Mouse (Mus musculus) MN1 (cell line): ENCODE results near the gene Rad54l2.
A peak's percentile ranks its signal among the peaks of the same experiment; 100 is the strongest.

Experiments
- DNase-seq: peaks from one replicate; pipeline ENCODE4 v3.0.0-alpha.2; 2016; ENCODE audit warnings: low spot score

Gene Rad54l2

DNA sequence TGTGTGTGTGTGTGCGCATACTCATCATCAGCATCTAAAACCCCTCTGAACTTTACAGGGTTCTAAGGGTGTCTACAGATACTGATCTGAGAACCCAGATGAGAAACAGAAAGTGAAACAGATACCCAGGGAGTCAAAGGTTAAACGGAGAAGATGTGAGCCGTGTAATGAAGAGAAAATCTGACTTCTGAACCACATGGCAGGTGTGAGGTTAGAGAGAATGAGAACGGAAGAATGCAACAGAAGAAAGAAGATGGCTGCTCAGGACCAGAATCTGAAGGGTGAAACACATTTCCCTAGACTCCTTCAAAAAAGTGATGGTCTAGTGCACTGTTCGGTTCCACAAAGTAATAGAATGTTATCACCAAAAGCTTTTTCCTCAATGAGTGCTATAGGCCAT lies 36.9 kb downstream of the Rad54l2 start:
- no peak for DNase-seq

DNA sequence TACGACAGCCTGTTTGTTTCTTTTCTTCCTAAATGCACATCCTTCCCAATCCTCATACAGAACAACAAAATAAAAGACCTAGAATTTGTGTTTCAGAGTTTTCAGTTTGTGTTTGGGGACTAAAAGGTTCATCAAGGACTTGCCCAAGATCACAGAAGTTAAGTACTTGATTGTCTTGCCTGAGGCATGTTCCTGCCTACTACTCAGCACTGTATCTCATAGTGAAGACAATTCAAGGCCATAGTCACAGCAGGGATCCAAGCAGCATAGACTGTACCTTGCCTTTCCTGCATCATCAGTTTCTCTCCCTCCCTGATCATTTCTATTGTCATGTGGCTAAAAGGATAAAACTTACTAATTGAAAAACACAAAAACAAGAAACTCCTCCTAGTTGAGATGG lies 49.0 kb downstream of the Rad54l2 start:
- DNase-seq: no peak

DNA sequence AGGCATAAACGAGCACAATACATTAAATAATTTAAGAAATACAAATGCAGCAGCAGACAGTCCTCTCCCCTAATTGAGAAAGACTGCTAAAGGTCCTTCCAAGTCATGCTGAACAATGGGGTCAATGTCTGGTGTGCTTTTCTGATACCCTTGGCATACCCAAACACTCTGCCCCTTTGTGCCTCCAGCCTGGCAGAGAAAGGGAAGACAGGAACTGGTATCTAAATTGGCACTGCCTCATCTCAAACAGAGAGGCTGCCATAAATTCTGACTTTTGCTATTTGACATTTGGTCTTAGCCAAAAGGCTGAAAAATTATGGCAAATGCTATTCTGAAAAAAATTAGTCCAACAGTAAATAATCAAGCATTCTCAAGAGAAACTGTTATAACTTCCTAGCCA lies 49.9 kb downstream of the Rad54l2 start:
- no peak for DNase-seq

DNA sequence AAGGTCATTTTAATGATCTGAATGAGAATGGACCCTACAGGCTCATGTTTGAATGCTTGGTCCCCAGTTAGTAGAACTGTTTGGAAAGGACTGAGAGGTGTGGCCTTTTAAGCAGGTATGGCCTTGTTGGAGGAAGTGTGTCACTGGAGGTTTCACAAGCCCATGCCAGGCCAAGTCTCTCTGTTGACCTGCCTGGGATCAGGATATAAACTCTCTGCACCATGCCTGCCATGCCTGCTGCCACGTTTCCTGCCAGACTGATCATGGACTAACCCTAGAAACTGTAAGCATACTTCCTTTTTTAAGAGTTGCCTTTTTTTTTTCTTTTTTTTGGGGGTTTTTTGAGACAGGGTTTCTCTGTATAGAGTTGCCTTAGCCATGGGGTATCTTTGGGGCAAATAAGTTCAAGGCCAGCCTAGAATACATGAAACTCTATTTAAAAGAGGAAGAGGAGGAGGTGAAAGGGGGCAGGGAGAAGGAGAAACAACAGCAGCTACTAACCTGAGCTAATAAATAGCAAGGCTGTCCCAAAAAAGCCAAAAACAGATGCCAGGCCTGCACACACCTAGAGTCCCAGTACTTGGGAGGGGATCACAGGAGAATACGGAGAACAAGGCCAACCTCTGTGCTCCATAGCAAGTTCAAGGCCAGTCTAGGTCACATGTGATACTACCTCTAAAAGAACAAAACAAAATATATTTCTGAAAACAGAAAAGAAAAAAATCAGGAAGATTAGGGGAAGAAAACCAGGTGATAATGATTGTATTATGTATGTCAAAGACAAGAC lies 50.6 kb downstream of the Rad54l2 start:
- DNase-seq: no peak

DNA sequence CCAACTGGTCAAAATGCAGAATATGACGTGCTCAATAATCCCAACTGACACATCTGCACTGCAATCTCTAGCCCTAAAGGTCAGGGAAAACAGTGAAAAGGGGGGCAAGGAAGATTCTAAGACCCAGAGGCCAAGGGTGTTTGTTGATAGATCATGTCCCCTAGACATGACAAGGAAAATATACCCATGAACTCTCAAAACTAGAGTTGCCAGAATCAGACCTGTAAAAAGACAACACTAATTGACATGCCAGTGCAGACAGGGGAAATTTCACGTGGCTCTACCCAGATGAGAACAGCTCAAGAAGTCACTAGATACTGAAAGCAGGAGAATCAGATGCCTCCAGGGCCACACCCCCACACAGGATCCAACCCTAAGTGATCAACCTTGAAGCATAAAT lies 55.3 kb downstream of the Rad54l2 start:
- no peak for DNase-seq

DNA sequence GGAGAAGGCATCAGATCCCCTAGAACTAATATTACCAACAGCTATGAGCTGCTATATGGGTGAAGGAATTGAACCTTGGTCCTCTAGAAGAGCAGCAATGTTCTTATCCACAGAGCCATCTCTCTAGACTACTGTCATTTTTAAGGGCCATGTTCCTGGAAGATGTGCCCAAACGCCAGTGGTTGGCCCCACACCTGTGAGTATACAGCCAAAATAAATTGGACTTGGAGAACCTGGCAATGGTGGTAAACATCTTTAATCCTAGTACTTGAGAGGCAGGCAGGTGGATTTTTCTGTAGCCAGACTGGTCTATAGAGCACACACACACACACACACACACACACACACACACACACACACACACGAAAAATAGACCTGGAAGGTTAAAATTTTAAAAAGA lies 59.6 kb downstream of the Rad54l2 start:
- DNase-seq: no peak

DNA sequence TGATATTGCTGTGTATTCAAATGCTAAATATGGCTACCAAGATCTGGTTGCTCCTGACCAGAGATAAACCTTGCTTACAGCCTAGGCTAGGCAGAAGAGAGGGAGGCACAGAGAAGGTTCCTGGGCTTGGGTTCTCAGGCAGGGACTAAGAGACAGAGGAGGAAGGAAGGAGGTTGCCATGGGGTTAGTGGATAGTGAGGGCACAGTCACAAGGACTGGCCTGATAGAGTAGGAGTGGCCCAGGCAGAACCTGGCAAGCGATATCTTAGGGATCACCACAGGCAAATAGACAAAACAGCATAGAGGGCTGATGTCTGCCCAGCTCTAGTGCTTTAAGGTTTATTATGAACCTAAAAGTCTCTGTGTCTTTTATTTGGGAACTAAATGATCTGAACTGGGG lies 62.1 kb downstream of the Rad54l2 start:
- no peak for DNase-seq

DNA sequence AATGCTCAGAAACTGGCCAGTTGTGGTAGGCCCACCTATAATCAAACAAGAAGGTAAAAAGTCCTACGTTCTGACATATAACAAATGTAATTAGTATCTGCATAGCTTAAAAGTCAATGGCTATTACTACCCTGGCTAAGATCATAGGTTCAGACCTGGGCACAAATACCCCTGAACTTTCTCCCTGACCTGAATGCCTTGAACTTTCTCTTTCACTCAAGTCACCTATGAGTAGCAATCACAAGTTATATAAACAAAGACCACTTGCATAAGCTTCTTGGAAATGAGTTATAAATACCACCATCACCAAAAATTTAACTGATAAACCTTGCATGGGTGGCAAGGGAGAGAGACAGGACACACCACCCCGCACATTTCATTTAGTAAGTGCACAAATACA lies 63.6 kb downstream of the Rad54l2 start:
- no peak for DNase-seq

DNA sequence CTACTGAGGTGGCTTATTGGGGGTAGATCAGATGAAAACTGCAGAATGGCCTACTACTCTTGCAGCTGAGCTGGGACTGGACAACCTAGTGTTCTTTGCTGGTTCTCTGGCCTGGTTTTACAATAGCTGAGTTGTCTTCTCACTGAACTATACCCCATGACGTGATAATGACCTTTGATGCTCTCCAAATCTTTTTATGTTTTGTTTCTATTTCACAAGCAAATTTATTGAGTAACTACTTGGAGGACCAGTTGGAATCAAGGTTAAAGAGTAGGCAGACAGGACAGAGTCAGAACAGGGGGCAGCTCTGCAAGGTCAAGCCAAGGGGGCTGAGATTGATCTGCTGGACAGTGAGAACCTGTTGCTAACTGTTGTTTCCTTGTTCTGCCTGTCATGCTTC lies 64.1 kb downstream of the Rad54l2 start:
- DNase-seq: no peak

DNA sequence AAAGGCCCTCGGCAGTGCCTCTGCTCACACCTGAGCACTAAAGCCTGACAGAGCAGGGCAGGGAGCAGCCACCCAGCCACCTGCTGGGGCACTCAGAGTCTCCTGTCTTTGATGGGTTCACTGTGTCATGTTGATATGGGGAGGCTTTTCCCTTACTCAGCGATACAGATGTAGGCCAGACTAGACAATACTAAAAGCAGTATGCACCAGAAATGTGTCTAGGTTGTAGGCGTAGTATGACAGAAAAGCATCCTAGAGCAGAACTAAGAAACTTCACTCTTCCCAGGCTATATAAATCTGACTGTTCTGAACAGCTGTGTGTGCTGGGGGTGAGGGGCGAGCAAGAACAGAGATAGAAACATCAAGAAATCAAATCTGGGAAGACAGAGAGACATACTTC lies 72.3 kb downstream of the Rad54l2 start:
- DNase-seq: no peak

DNA sequence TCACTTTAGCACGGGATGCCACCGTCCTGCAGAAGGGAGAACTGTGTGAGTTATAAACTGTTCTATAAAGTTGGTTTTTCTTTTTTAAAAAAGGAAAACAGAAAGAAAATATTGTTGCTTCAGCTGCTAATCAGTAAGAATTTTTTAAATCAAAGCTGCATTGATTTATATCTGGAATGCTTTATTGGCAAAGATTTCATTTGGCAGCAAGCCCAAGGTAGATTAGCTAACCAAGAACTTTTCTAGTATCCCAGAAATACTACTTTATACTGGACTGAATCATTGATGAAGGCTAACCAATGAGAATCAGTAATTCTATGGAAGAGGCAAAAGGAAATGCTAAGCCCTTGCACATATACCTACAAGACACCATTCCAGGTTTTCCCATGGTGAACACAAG lies 72.8 kb downstream of the Rad54l2 start:
- DNase-seq: no peak

DNA sequence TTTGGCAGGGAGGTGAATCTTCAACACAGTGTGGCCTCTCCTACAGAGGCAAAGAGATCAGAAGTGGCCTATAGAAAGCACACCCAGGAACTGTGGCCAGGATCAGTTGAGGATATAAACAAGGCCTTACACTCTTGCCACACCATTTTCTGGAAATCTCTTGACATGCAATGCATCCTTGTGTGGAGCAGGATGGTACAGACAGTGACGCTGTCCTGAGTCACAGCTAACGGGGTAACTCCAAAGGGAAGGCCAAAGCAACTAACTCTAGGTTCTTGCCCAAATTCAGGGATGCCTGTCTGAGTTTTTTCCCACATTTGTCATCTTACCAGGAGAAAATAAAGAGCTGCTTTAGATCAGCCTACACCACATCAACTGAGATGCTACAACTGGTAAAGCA lies 76.5 kb downstream of the Rad54l2 start:
- DNase-seq: no peak

DNA sequence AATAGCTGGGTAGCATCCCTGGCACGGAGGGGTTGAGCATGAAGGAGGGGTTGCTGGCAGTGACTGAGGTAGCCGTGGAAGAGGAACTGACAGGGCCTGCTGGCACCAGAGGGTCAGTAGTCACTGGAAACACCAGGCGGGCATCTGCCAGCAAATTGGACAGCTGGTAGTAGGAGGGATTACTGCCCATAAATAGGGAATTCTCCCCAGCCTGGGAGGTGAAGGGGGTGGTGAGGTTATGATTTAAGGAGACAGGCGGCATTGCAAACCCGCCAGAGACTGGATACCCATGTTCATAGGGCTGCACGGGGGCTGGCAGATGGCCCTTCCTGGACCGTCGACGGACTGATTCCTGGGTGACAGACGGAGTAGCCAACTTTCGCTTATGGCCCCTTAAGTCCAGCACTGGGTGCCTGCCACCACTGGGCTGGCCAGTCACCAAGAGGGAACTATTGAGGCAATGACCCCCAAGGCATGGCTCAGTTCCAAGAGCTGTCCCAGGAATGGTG lies 96.0 kb downstream of the Rad54l2 start:
- DNase-seq: no peak

DNA sequence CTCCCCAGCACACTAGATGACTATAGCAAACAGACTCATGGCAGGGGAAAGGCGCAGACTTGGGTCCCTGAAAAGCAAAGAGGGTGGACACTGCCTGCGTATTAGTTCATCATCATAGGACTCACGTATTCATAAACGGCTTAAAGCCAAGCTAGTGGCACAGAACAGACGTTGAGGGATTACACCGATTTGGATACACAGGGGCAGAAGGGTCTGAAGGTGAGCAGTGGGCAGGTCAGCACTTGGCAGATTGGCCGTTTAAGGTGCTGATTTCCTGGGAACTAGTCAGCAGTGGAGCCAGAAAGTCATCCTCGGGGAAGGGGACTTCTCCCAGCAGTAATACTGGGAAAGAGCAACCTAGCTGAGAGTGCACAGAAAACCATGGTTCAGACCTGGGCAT lies 100.2 kb downstream of the Rad54l2 start:
- DNase-seq: no peak

DNA sequence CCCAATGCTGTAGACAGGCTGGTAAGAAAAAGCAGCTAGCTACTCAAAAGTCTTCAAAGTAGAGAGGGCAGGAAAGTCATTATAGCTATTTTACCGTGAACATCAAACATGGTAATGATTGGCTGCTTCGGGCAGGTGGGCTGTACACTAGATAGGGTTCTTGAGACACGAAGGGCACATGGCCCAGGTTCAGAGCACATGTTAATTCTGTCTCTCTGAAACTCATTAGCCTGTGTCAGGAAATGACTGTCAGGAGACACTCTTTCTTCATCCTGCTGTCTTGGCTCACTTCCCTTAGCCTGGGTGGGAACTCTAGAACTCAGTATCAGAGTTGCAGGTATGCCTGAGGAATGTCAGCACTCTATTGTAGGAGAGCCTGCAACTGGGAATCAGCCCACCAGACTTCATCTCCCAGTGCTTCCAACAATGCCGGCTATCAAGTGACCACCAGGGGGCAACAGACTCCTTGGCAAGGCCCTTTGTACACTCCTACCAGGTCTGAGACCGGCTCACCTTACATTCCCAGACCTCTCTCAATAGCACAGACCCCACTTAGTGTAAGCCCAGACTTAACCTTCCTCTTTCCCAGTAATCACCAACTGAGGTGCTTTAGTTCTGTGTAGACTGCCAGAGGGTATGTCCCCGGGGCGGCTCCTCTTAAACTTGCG lies 101.9 kb downstream of the Rad54l2 start:
- peak; percentile 82 for DNase-seq

DNA sequence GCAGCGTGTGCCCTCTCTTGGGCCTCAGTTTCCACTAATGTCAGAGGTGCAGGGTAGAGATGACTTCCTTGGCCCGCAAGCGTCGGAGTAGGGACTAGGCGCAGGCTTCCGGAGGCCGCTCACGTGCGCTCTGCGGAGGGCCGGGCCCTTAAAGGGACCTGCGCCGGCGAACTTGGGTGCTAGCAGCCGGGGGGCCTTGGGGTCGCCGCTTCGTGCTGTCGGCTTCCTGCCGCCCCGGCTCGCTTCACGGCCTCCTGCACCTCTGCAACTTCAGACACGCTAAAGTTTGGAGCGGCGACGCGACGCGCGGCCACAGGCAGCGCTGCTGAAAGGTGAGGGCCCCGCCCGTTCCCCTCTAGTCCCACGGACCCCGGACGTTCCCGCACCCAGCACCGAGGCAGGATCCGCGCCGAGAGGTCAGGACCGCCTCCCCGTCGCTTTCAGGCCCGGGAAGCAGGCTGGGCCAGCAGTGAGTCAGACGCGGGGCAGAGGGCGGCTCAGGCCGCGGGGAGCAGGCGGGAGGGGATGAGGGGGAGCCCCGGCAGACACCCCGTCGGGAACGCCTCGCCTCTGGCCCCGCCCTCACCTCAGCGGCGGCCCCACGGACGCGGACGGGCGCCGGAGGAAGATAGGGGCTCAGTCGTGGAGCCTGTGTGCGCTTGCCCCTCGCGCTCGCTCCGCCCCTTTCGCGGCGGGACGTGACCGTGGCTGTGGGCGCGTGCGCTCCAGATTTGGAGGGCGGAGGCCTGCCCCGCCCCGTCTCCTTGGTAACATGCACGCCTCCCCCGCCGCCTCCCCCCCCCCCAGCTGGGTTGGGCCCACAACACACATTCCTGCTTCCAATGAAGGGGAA lies 103.5 kb downstream of the Rad54l2 start, which contains the start of gene Tex264:
Tex264 (minus strand) TSS at position 679 of the 853 bp plus-strand sequence.
- peak; percentile 84 for DNase-seq

DNA sequence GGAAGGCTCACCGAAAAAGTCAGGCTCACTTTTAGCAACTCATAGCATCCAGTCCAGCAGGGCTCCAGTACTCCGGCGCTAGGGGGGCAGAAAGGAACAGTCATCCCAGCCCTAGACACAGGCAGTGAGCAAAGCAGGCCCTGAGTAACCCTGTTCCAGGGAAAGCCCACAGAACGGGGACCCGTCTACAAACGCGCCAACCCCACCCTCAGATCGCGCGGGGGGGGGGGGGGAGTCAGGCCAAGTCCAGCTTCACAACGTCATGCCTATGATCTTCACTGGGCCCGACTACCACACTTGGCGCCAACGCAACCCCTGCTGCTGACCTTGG lies 104.1 kb downstream of the Rad54l2 start:
- no peak for DNase-seq

DNA sequence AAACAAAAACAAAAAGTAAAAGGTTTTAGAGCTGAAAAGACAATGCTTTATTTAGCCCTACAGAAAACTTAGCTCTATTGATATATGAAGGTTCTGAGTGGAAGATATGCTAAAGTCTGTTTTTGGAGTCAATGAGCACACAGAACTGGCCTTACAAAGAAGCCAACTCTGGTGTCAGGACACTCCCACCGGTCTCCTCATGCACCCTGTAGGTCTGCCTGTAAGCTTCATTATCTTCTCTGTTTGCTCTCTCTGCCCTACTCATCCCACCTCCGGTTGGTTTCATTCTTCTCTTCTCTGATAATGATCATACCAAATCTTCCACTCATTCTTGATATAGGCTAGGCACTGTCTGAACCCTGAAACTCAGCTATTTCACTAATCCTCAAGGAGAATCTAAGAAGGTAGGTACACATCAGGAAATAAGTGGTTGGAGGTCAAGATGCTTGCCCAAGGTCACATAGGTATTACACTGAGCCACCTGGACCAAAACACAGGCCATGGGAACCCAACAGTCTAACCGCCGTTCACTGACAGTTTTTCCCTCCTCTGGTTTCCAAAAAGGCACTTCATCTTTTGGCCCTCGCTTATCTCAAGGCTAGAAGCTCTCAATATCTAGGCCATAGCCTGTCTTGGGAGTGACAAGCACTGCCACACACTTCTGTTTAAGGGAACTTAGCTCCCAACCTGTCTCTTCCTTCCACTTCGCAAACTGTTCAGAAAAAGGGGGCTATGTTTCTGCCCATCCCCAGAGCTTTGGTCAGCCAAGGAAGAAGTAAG lies 104.7 kb downstream of the Rad54l2 start:
- DNase-seq: no peak

DNA sequence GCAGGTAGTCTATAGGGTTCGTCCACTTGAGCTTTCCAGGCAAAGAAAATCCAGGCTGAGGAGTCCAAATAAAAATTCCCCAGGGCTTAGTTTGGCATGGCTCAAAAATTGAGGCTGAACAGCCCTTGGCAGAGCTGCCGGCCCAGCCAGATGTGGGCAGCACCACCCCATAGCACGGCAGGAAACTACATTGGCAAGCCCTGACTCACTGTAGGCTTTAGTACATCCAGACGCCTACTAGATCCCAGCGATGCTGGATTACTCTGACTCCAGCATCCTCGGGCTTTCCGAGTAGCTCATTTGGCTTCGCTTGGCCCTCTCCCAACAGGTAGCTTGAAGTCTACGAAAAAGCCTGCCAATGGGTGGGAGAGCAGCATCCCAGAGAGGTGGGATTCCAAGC lies 108.0 kb downstream of the Rad54l2 start:
- peak; percentile 77 for DNase-seq

DNA sequence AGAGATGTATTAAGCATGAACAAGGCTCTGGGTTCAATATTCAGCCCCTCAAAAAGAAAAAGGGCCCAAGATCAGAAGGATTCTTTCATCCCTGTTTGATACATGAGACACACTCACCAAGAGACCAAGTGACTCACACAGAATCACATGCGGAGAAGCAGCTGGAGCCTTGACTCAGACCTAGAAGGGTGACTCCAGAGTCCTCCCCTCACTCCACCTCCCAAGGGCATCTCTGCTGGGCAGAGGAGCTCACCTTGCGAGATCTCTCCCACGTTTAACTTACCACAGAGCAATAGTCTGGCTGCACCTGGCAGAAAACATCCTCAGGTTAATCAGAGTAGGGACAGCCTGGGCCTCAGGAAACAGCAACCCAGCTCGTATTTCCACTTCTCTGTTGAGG lies 110.8 kb downstream of the Rad54l2 start:
- no peak for DNase-seq

DNA sequence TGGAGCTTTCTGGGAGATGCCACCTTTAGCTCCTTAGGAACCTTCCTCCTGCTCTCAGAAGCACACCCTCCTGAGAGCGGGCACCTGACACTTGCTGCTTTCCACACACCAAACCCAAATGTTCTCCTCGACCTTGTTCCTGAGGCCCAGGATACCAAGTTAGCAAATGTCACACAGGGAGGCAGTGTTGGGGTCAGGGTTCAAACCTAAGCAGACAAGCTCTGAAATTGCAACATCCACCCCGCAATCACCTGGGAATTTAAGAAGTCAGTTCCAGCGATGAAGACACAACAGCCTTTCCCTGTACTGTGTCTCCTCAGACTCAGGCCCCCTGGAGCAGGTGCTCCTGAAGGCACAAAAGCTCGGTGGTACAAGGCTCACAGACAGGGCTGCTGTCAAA lies 111.3 kb downstream of the Rad54l2 start:
- DNase-seq: no peak

DNA sequence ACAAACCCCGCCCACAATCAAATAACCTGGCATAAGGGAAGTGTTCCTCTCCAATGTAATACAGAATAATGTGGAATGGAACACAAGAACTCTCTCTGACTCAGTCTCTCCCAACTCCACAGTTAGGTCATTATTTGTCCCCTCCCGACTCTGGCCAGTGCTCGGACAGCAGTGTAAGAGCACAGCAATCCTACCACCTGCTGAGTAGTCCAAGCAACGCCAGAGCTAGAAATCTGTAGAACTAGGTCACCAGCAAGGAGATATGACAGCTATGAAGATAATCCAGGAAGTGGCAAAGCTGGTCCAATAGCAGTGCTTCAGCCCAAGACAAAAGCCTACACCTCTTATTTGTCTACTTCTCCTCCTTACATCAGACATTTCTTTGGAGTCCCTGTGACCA lies 112.4 kb downstream of the Rad54l2 start:
- no peak for DNase-seq
